Mouse (Mus musculus) forebrain, postnatal 0 days (tissue): ENCODE results near the gene Cst12. TPM values are rescaled to one million over a fixed set of nuclear protein-coding genes. Genes with fewer than 3 reads are reported as not detected.

ENCODE experiments used
- ATAC-seq: fragments of 200-750 bp; cut with Nextera tagmentation; 2 replicates; pipeline ENCODE4 v1.8.0; 2017; ENCODE audit warnings: mild to moderate bottlenecking, moderate library complexity
- DNase-seq: peaks from one replicate; pipeline ENCODE4 v3.0.0-alpha.2; 2015
- H3K27ac ChIP-seq: fragments of 300-500 bp; sonication (generic); 2 replicates; pipeline ENCODE4 v1.5.1; 2014; ENCODE audit warnings: low read depth, mild to moderate bottlenecking, antibody characterized with exemption, low read length, moderate library complexity, mixed read lengths
- H3K27me3 ChIP-seq: fragments of 300-500 bp; sonication (generic); 2 replicates; pipeline ENCODE4 v1.6.1; 2014; ENCODE audit warnings: mild to moderate bottlenecking, low read length, mixed read lengths; ENCODE audit not compliant: insufficient read depth
- H3K36me3 ChIP-seq: fragments of 300-500 bp; sonication (generic); 2 replicates; pipeline ENCODE4 v1.6.1; 2014; ENCODE audit warnings: mild to moderate bottlenecking, moderate library complexity; ENCODE audit not compliant: insufficient read depth
- H3K4me1 ChIP-seq: fragments of 300-500 bp; sonication (generic); 2 replicates; pipeline ENCODE4 v1.6.1; 2014; ENCODE audit warnings: antibody characterized with exemption; ENCODE audit not compliant: insufficient read depth
- H3K4me2 ChIP-seq: fragments of 300-500 bp; sonication (generic); 2 replicates; pipeline ENCODE4 v1.6.1; 2014; ENCODE audit warnings: low read depth, mild to moderate bottlenecking, moderate library complexity
- H3K4me3 ChIP-seq: fragments of 300-500 bp; sonication (generic); 2 replicates; pipeline ENCODE4 v1.5.1; 2014; ENCODE audit warnings: low read depth, low read length, mixed read lengths
- H3K9ac ChIP-seq: fragments of 300-500 bp; sonication (generic); 2 replicates; pipeline ENCODE4 v1.6.1; 2014; ENCODE audit warnings: mild to moderate bottlenecking
- H3K9me3 ChIP-seq: fragments of 300-500 bp; sonication (generic); 2 replicates; pipeline ENCODE4 v1.6.1; 2016; ENCODE audit warnings: low read length
- CTCF ChIP-seq: sonication (generic); IDR thresholded peaks from 2 replicates; pipeline ENCODE4 v1.5.1; 2016; ENCODE audit warnings: antibody characterized with exemption, control low read depth, low read depth
- WGBS: fragments of 180-500 bp; shearing (Covaris S2); extraction: QIAGEN DNeasy Blood & Tissue Kit; methylation state at CpG from one replicate; pipeline ENCODE4 v1.1.7; 2014; 5-methylcytosine and 5-hydroxymethylcytosine counted together
- polyA plus RNA-seq: library from polyadenylated mRNA; unstranded; fragments of >200 nt; fragmentation: Nextera tagmentation; extraction: Ambion mirVana; gene quantifications from 2 replicates; pipeline ENCODE4 v1.2.1, GENCODE M21; 2015
- total RNA-seq: library from RNA; depleted of rRNA; stranded (reverse); fragments of >200 nt; gene quantifications from 2 replicates; pipeline ENCODE4 v1.2.3, GENCODE M21; 2014; rRNA removed

Cst12 gene
- total RNA-seq, result not detected in 2 replicates
- polyA plus RNA-seq, result not detected in 2 replicates

DNA sequence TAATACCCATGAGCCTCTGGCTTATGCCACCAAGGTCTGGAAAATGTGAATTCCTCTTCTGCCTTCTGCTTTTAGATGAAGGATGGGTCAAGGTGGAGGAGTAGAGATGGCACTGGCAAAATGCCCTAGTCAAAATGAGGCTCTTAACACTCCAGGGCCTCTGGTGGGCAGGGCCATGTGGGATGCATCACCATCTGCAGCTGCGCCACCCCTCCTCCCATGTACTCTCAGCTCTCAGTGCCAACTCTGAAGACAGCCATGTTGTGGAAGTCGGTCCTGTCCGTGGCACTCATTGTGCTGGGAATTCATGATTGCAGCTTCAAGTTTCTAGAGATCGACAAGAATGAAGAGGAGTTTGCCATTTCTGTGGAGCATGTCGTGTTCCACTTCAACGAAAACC is at the start of gene Cst12:
Gene Cst12 (plus strand): TSS at position 220 of the 400 bp plus-strand sequence.
- H3K4me1 ChIP-seq, result no peaks in the 10 kb centered on the region
- no peak for DNase-seq
- H3K9me3 ChIP-seq, result no peaks in the 10 kb centered on the region
- WGBS, result 95% methylated on average over 6 of the region's 6 CpGs
- no peak within 1 kb of the TSS for H3K27ac ChIP-seq
- TF ChIP-seq CTCF, result no peak
- no peaks in the 10 kb centered on the region for H3K36me3 ChIP-seq
- no peaks in the 10 kb centered on the region for H3K27me3 ChIP-seq
- H3K4me2 ChIP-seq, result no peak within 1 kb of the TSS
- H3K4me3 ChIP-seq, result no peak within 1 kb of the TSS
- no peak for ATAC-seq
- no peak within 1 kb of the TSS for H3K9ac ChIP-seq

DNA sequence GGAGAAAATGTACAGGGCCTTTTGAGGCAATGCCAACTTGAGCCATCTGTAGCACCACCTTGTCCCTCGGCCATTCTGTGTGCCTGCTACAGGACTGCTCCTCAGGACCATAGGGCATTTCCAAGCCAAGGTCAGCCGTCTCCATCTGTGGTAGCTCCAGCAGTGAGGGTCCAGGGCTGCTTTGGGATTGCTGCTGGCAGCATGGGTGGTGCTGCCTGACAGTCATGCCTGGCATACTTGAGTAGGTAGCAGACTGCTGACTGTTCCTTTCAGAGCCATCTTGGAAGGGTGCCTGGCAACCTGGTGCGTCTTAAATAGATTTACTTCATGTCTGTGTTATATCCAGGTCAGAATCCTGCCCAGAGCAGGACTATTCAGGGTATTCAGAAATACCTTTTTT is 46.2 kb upstream of the Cst12 start:
- peak; percentile 61 for DNase-seq
- H3K4me1 ChIP-seq, result no peaks in the 10 kb centered on the region

DNA sequence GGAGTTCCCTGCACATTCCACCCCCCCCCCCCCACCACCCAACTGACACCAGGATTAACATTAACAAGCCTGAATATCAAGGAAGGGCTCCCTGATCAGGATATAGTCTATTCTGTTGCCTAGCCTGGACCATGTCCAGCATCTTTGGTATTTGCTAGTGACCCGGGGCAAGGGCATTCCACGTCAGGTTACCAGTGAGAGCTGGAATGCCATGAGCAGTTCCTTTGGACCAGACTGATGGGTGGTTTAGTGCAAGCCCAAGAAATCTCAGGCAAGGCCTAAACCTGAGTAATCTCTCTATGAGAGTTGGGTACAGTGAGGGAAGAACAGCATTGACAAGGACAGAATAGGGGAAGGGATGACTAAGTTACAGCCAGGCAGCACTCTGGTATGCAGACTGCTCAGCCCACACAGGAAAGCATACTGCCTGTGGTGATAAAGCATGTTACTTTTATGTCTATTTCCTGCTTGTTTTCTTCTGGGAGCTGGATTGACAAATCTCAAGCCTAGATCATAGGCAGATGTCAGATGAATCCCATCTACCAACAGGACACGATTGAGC is 45.2 kb upstream of the Cst12 start:
- Histone ChIP-seq H3K36me3 (no peaks in the 10 kb centered on the region), H3K9me3 (no peaks in the 10 kb centered on the region), H3K4me1 (no peaks in the 10 kb centered on the region), H3K9ac (no peak overlapping the region), H3K4me3 (no peak overlapping the region), H3K4me2 (no peak overlapping the region), H3K27me3 (no peaks in the 10 kb centered on the region), H3K27ac (no peak overlapping the region)
- 84% methylated on average over 3 of the region's 3 CpGs for WGBS
- DNase-seq (no peak), ATAC-seq (no peak)
- no peak for TF ChIP-seq CTCF

More for the DNA sequence above, 46.2 kb upstream of the Cst12 start:
- WGBS, result 34% methylated on average over 3 of the region's 3 CpGs
- no peak overlapping the region for H3K27ac ChIP-seq
- no peak overlapping the region for H3K4me3 ChIP-seq
- ATAC-seq, result peak; percentile 71
- H3K9ac ChIP-seq, result no peak overlapping the region
- H3K27me3 ChIP-seq, result no peaks in the 10 kb centered on the region
- no peak overlapping the region for H3K4me2 ChIP-seq
- H3K36me3 ChIP-seq, result no peaks in the 10 kb centered on the region
- H3K9me3 ChIP-seq, result no peaks in the 10 kb centered on the region
- TF ChIP-seq CTCF, result no peak

DNA sequence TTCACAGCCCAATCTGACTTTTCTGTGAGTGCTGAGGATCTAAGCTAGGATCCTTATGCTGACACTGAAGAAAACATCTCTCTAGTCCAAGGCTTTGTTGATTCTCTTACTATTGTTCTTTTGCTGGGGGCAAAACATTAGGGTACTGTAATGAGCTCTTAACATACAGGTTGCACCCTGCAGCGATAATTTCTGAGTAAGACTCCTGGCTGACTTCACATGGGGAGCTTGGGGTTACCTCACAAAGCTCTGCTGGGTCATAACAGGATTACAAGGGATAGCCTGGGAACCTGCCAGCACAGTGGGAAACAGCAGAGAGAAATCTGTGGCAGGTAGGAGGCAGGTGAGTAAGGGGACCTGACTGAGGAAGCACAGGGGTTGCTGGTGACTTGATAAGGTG is 39.1 kb upstream of the Cst12 start, which contains the start of gene Cstl1:
Gene Cstl1 (plus strand): TSS at position 301 of the 400 bp plus-strand sequence.
- DNase-seq (no peak), ATAC-seq (no peak)
- 78% methylated on average over 1 of the region's 1 CpGs for WGBS
- Histone ChIP-seq H3K9ac (no peak within 1 kb of the TSS), H3K9me3 (no peaks in the 10 kb centered on the region), H3K27ac (no peak within 1 kb of the TSS), H3K4me2 (no peak within 1 kb of the TSS), H3K4me3 (no peak within 1 kb of the TSS), H3K27me3 (no peaks in the 10 kb centered on the region), H3K36me3 (no peaks in the 10 kb centered on the region), H3K4me1 (no peaks in the 10 kb centered on the region)
- no peak for TF ChIP-seq CTCF

DNA sequence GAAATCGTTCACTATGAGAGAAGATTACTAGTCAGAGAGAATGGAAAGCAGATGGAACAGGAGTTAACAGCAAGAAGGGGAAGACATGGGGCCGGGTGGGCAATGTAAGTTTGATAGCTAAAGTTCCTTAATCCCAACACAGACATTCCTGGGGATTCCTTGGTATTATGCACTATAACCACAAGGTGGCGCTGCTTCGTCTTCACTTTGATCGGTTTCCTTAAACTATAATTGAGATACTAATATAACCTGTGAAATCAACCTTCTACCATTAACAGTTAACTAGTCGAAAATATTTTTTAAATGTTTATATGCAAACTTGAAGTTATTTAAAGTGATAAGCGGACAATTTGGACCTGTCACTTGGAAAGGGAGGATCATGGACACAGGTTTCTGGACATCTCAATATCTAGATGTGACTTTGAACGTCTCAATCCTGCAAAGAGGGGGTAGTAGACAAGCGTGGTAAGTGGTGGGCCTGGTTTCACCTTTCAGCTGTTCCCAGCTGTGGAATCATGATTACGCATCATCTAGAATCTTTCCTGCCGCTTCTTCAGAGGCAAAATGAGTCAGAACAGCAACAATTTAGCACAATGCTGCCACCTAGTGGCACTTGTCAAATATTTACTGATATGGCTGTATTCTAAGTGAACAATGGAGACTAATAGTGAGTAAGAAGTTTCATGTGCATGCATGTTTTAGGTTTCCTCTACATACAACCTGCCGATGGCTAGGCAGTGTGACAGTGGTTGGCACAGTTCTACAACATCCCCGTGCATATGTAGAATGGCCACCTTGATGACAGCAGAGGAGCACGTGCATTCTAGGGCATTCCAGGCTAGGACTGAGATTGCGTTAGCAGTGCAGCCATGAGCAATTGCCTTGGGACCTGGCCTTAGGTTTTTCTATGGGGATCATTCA is 37.0 kb upstream of the Cst12 start:
- Histone ChIP-seq H3K4me2 (peak overlapping the region; percentile 66), H3K36me3 (no peaks in the 10 kb centered on the region), H3K27me3 (no peaks in the 10 kb centered on the region), H3K27ac (no peak overlapping the region), H3K4me3 (peak overlapping the region; percentile 38), H3K9me3 (no peaks in the 10 kb centered on the region), H3K4me1 (no peaks in the 10 kb centered on the region), H3K9ac (0 out of 2 replicates have a peak overlapping the region, but pooled peaks have one; percentile 10)
- peak; percentile 81 for TF ChIP-seq CTCF
- 16% methylated on average over 15 of the region's 15 CpGs for WGBS
- ATAC-seq (peak; percentile 96), DNase-seq (peak; percentile 96)

DNA sequence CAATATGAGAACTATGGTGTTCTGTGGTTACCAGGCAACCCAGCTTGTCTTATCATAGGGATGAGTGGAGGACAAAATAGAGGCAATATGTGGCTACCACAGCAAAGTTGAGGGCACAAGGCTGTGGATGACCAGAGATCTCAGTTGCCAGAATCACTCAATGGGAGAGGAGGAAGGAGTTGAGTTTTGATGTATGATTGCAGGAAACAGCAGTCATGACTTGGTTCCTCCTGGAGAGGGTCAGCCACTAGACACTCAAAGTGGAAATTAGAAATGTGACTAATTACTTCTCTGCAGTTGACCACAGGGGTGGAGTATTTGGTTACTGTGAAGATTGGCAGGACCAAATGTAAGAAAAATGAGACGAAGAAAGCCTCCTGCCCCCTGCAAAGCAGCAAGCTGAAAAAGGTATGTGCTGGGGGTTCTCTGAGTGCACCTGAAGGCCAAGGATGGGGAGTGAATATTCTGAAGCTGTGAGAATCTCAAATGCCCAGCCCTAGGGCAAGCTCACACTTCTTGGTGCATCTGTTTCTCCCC is 34.8 kb upstream of the Cst12 start:
- H3K9me3 ChIP-seq, result no peaks in the 10 kb centered on the region
- 71% methylated on average over 1 of the region's 1 CpGs for WGBS
- no peak overlapping the region for H3K4me2 ChIP-seq
- no peak for TF ChIP-seq CTCF
- H3K27ac ChIP-seq, result no peak overlapping the region
- no peaks in the 10 kb centered on the region for H3K4me1 ChIP-seq
- H3K36me3 ChIP-seq, result no peaks in the 10 kb centered on the region
- no peak overlapping the region for H3K9ac ChIP-seq
- H3K4me3 ChIP-seq, result no peak overlapping the region
- DNase-seq (no peak), ATAC-seq (no peak)
- no peaks in the 10 kb centered on the region for H3K27me3 ChIP-seq
